Mouse (Mus musculus) layer of hippocampus, postnatal 25 days (tissue): ENCODE measurements around the gene Inf2. TPM values are rescaled to one million over a fixed set of nuclear protein-coding genes. Genes with fewer than 3 reads are reported as not detected.

Experiments used
- DNase-seq, 2 experiments: peaks; one replicate each; pipeline ENCODE4 v3.0.0; 2022; ENCODE audit warnings: mixed read lengths in 2 of 2, low spot score in 1 of 2; ENCODE audit errors: extremely low spot score in 1 of 2
- total RNA-seq, 2 experiments: library from RNA; stranded (reverse); gene quantifications; 2 replicates each; pipeline ENCODE4 v1.2.3; 2021

Gene Inf2
- 100 to 1,000 TPM; 116 to 146 TPM for total RNA-seq

GRCm38 (mm10) chr12:112588426-112589256 lies at the start of gene Inf2:
TSS of gene Inf2 (plus strand) at chr12:112588784.
- peak; percentile 66 to 67 for DNase-seq

GRCm38 (mm10) chr12:112539466-112539965 lies 49.1 kb upstream of the Inf2 start:
- DNase-seq, result no peak

GRCm38 (mm10) chr12:112540321-112540720 lies 48.3 kb upstream of the Inf2 start:
- no peak for DNase-seq

- DNase-seq, result no peak
Observed at GRCm38 (mm10) chr12:112541483-112542091, 47.0 kb upstream of the Inf2 start.

GRCm38 (mm10) chr12:112542257-112542919 lies 46.2 kb upstream of the Inf2 start:
- DNase-seq, result no peak

- peak; percentile 96 to 99 for DNase-seq
Observed at GRCm38 (mm10) chr12:112542920-112543300, 45.7 kb upstream of the Inf2 start.

- DNase-seq, result no peak
Observed at GRCm38 (mm10) chr12:112543941-112544340, 44.6 kb upstream of the Inf2 start.

GRCm38 (mm10) chr12:112544946-112545701 lies 43.5 kb upstream of the Inf2 start:
- no peak for DNase-seq

- DNase-seq, result no peak
Observed at GRCm38 (mm10) chr12:112546110-112546509, 42.5 kb upstream of the Inf2 start.

- DNase-seq, result no peak
Observed at GRCm38 (mm10) chr12:112549287-112549686, 39.3 kb upstream of the Inf2 start.

GRCm38 (mm10) chr12:112551861-112552375 lies 36.7 kb upstream of the Inf2 start:
- peak; percentile 95 to 96 for DNase-seq

- no peak for DNase-seq
Observed at GRCm38 (mm10) chr12:112552520-112552919, 36.1 kb upstream of the Inf2 start.

GRCm38 (mm10) chr12:112554900-112555299 lies 33.7 kb upstream of the Inf2 start:
- no peak for DNase-seq

GRCm38 (mm10) chr12:112556531-112557060 lies 32.0 kb upstream of the Inf2 start:
- no peak for DNase-seq

GRCm38 (mm10) chr12:112557219-112557618 lies 31.4 kb upstream of the Inf2 start:
- DNase-seq, result no peak

- no peak for DNase-seq
Observed at GRCm38 (mm10) chr12:112559231-112559630, 29.4 kb upstream of the Inf2 start.

- no peak for DNase-seq
Observed at GRCm38 (mm10) chr12:112559671-112560070, 28.9 kb upstream of the Inf2 start.

- no peak for DNase-seq
Observed at GRCm38 (mm10) chr12:112560176-112560797, 28.3 kb upstream of the Inf2 start.

GRCm38 (mm10) chr12:112561163-112561562 lies 27.4 kb upstream of the Inf2 start:
- DNase-seq, result no peak
